Mouse (Mus musculus) erythroblast, embryonic 14.5 days (primary cell): ENCODE data around the gene Parva.

ENCODE experiments used
- GATA1 ChIP-seq: IDR thresholded peaks from 2 replicates; pipeline ENCODE4 v1.6.1; 2012; ENCODE audit warnings: low read length, inconsistent platforms, mixed read lengths
- TAL1 ChIP-seq: IDR thresholded peaks from 3 replicates; pipeline ENCODE4 v1.6.1; 2012; ENCODE audit warnings: low read length, inconsistent platforms, mixed read lengths

DNA sequence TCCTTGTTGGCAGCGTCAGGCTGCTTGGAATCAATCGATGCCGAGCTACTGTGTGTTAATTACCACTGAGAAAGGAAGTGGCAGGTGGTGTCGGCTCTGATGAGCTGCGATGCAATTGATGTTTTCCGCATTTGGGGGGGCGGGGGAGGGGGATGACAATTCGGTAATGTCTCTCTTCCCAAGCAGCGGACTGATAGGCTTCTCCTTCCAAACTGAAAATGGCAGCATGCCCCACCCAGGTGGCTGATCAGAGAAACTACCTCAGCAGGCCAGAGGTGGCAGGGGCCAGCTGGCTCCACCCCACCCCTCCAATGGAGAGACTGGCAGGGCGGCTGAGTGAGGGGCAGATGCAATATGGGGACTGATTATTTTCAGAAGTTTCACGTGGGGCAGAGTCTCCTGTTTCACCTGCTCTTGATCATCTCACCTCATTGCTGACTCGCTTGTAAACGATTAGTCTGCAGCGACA is 11.2 kb upstream of the Parva start:
- no peak for TF ChIP-seq GATA1
- no peak for TF ChIP-seq TAL1
